In genomic region chr16:4355260-4356043, GRCm38 (mm10) we compare ENCODE assay signal across 17 mouse cellular contexts.
DNase-seq lines count a peak whose midpoint lies in the region; TF ChIP-seq lines count a peak whose summit lies in the region.
"Had no signal": no experiment of that assay in that cellular context is flagged by ENCODE, and none has a peak within 500 bp of the region (broad histone marks: within the 10 kb centered on the region; RNA-seq: fewer than 3 reads in every experiment).

No protein-coding gene starts in this region.

- peak; percentile 82 for DNase-seq in heart, adult 11 months
- no peak for DNase-seq in heart, adult 8-10 months (ENCODE audit: low spot score)
- DNase-seq in NIH3T3 (ENCODE audit: low read depth) = peak; percentile 18
- peak; percentile 74 for DNase-seq in R1 (ENCODE audit: low read depth, low spot score)
- peak; percentile 27 for DNase-seq in brain, embryonic 14.5 days (ENCODE audit: low read depth)
- no peak for DNase-seq in embryo, embryonic 11 days
- no peak for DNase-seq in layer of hippocampus, postnatal 36 days
- DNase-seq: adrenal gland, adult 2 months; adrenal gland, postnatal 25 days; cerebellum, adult 11 months; cerebellum, adult 8-10 months; cerebellum, postnatal 14 days; gastrocnemius, adult 2 months; gastrocnemius, postnatal 25 days; heart, postnatal 10 days; heart, postnatal 4 days; kidney, adult 18-20 months had no signal

- TF ChIP-seq CTCF in brain, embryonic 14.5 days (IDR thresholded peaks at IDR 0.05; ENCODE audit: borderline replicate concordance, extremely low read depth, insufficient read depth, insufficient read length) = no peak

- no peak for TF ChIP-seq POLR2A in brain, embryonic 14.5 days (IDR thresholded peaks at IDR 0.05; ENCODE audit: borderline replicate concordance, extremely low read depth, insufficient read depth, insufficient read length, poor library complexity, severe bottlenecking)

Comparison
In these comparisons a context has a peak if more than half of its experiments do, and no peak if none do; other contexts are left out.
1. DNase-seq: peak in heart, adult 11 months (single experiment), NIH3T3 (single experiment), R1 (single experiment) and brain, embryonic 14.5 days (single experiment); none in heart, adult 8-10 months (single experiment), embryo, embryonic 11 days (single experiment) and layer of hippocampus, postnatal 36 days (0 of 2).